Mouse (Mus musculus) E14TG2a.4 (cell line): ENCODE results near the gene Asb1.

ENCODE experiments used
- H3K27me3 ChIP-seq: 2 replicates; pipeline ENCODE4 v1.6.1; 2014; ENCODE audit warnings: low read length, control low read depth; ENCODE audit not compliant: insufficient read depth
- H3K36me3 ChIP-seq: 2 replicates; pipeline ENCODE4 v1.6.1; 2014; ENCODE audit warnings: low read length, control low read depth; ENCODE audit not compliant: insufficient read depth
- H3K4me1 ChIP-seq: replicated peaks from 2 replicates; pipeline ENCODE4 v1.6.1; 2014; ENCODE audit warnings: low read depth, low read length, control low read depth
- H3K4me3 ChIP-seq: replicated peaks from 2 replicates; pipeline ENCODE4 v1.5.1; 2014; ENCODE audit warnings: mild to moderate bottlenecking, low read length
- H3K9me3 ChIP-seq: 2 replicates; pipeline ENCODE4 v1.6.1; 2014; ENCODE audit warnings: low read length, control low read depth
- CTCF ChIP-seq: conservative IDR thresholded peaks from 2 replicates; pipeline ENCODE4 v1.5.1; 2014; ENCODE audit warnings: low read length
- NANOG ChIP-seq: IDR thresholded peaks from 2 replicates; pipeline ENCODE4 v1.6.1; 2014; ENCODE audit warnings: borderline replicate concordance, low read length, mixed read lengths
- POU5F1 ChIP-seq: IDR thresholded peaks from 2 replicates; pipeline ENCODE4 v1.6.1; 2014; ENCODE audit warnings: low read length, borderline replicate concordance

Asb1 gene

DNA sequence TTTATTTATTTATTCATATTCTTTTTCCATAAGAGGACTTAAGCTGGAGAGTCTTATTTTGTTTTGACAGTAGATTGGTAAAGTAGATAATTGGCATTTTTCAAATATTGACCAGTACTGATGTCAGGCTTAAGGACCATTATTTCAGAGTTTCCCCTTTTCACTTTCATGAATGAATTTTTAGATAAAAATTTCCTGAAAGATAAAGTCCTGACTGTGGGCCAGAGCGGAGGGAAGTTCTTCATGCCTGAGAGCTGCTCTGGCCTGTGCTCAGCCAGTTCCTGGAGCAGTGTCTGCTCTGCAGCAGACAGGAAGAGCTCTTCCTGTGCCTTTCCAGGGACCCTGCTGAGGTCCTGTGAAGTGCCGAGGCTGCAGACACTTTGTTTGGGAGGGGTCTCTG is 16.8 kb downstream of the Asb1 start:
- peaks cover 7% of the 10 kb centered on the region; the same call in 1 of the 2 replicates for H3K4me1 ChIP-seq
- H3K36me3 ChIP-seq: peaks cover 57% of the 10 kb centered on the region
- TF ChIP-seq NANOG (no peak), POU5F1 (no peak), CTCF (no peak)
- no peaks in the 10 kb centered on the region for H3K9me3 ChIP-seq
- H3K27me3 ChIP-seq: no peaks in the 10 kb centered on the region
- no peak overlapping the region for H3K4me3 ChIP-seq

DNA sequence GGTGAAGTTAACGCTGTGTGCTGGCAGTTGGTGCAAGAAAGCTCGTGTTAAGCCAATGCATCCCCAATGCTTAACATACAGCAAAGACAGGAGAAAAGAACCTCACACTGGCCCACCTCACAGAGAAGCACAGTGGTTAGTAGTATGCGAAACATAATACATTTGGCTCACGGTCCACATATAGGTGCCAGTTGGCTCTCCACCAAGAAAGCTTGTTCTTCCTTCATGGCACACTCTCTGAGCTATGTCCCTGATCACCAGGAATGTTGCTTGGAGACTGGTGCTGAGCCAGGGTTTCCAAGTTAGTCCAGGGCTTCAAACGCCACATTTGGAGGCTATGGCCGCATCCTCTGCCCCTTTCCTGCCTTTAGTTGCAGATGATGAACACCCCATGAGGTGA is 20.9 kb downstream of the Asb1 start:
- H3K27me3 ChIP-seq: no peaks in the 10 kb centered on the region
- H3K4me1 ChIP-seq: peaks cover 13% of the 10 kb centered on the region
- H3K36me3 ChIP-seq: peaks cover 18% of the 10 kb centered on the region
- H3K9me3 ChIP-seq: no peaks in the 10 kb centered on the region
- TF ChIP-seq NANOG (no peak), CTCF (no peak), POU5F1 (no peak)
- H3K4me3 ChIP-seq: no peak overlapping the region

DNA sequence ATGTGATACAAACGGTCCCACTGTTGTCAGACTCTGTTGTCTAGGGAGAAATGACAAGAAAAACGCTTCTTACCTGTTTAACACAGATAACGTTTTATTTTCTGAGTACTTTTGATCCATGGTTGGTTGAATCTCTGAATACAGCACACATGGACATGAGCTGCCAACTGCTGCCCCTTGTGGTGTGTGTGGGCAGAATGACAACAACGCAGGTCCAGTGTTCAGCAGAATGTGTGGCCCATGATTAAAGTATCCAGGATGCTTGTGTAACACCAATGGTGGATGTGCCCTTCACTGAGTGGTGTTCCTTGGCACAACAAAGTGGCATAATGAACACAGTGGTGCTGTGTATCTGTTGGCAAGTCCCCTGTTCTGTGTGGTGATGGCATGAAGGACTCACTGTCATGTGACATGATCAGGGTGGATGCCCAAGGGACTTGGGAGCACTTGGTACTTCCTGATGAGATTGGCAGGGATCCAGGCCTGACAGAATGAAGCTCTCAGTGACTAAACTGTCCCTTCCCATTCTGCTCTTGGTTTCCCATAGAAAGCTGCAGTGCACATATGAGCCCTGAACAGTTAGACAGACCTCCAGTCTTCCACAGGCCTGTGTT is 22.7 kb downstream of the Asb1 start:
- H3K27me3 ChIP-seq: no peaks in the 10 kb centered on the region
- no peak overlapping the region for H3K4me3 ChIP-seq
- no peaks in the 10 kb centered on the region for H3K9me3 ChIP-seq
- peaks cover 5% of the 10 kb centered on the region for H3K4me1 ChIP-seq
- no peak for TF ChIP-seq NANOG
- TF ChIP-seq POU5F1: no peak
- no peak; the same call in 1 of the 2 replicates for TF ChIP-seq CTCF
- peaks cover 4% of the 10 kb centered on the region for H3K36me3 ChIP-seq

DNA sequence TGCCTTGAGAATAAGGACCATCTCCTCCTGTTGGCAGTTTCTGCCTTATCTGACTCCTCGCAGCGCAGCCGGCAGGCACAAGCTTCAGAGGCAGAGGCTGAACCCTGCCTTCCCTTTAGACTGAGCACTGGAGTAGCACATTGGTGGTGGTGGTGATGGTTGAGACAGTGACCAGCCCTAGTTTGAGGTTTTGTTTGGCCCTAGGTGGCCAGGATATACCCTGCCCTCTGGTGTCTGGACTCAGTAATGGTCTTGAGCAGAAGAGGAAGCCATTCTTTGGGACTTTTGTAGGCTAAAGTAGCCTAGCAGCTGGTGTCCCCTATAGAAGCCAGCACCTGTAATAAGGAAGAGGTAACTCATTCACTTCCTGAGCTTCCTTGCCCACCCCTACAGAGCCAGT is 23.7 kb downstream of the Asb1 start:
- Histone ChIP-seq H3K9me3 (no peaks in the 10 kb centered on the region), H3K4me3 (no peak overlapping the region), H3K4me1 (peaks cover 5% of the 10 kb centered on the region), H3K36me3 (no peaks in the 10 kb centered on the region; the same call in 1 of the 2 replicates), H3K27me3 (no peaks in the 10 kb centered on the region)
- TF ChIP-seq NANOG (no peak), CTCF (0 out of 2 replicates have a peak, but pooled peaks have one; percentile 13)

DNA sequence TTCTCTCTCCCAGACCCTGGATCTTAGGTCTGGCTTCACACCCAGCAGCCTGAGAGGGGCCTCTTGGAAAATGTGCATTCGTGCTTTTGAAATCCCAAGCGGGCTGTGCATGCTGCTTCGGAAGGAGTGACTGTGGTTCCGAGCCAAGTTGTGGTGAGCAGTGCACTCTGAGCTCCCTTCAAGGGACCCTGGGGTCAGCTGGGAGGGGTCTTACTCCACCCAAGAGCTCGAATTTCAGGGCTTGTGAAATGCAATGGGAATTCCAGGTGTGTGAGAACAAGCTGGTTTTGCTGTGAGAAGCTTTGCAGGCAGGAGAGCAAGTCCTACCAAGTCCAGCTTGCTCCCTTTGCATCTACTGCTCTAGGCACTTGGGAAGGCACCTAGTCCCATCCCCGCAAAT is 24.3 kb downstream of the Asb1 start:
- no peak overlapping the region for H3K4me3 ChIP-seq
- no peak for TF ChIP-seq NANOG

DNA sequence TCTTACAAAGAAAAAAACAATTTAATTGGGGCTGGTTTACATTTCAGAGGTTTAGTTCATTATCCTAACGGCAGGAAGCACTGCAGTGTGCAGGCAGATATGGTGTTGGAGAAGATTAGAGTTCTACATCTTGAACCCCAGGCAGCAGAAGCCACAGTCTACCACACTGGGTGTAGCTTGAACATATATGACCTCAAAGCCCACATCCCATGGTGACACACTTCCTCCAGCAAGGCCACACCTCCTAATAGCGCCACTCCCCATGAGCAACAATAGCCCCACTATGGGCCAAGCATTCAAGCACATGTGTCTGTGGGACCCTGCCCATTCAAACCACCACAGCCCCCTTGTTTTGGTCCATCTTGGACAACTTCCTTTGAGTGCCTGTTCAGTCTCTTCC is 26.9 kb downstream of the Asb1 start:
- H3K4me3 ChIP-seq: no peak overlapping the region
- H3K4me1 ChIP-seq: peaks cover 5% of the 10 kb centered on the region
- no peaks in the 10 kb centered on the region for H3K36me3 ChIP-seq
- no peaks in the 10 kb centered on the region for H3K9me3 ChIP-seq
- TF ChIP-seq POU5F1 (no peak), NANOG (no peak)
- no peaks in the 10 kb centered on the region for H3K27me3 ChIP-seq

More for the DNA sequence above, 24.3 kb downstream of the Asb1 start:
- no peaks in the 10 kb centered on the region for H3K9me3 ChIP-seq
- H3K4me1 ChIP-seq: peaks cover 5% of the 10 kb centered on the region
- no peaks in the 10 kb centered on the region for H3K27me3 ChIP-seq
- H3K36me3 ChIP-seq: no peaks in the 10 kb centered on the region; the same call in 1 of the 2 replicates

DNA sequence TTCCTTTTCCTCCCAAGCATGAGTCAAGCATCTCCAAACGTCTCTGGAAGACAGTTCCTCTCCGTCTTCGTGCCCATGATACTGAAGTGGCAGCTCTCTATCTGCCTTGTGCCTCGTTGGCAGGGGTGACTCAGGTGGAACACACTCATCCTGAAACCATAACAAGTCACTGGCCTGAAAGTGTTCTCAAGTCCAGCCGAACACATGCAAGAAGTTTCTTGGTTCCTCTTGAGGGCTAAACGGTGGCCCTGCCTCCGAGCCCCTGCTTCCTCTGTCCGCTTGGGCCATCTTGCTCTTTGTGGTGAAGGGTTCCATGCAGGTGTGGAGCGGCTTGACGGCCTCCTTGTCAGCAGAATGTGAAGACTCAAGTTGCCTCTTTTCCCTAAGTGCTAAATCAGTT is 32.1 kb downstream of the Asb1 start:
- H3K27me3 ChIP-seq: no peaks in the 10 kb centered on the region; the same call in 1 of the 2 replicates
- H3K4me1 ChIP-seq: no peaks in the 10 kb centered on the region
- TF ChIP-seq CTCF (no peak), NANOG (no peak), POU5F1 (no peak)
- H3K4me3 ChIP-seq: no peak overlapping the region
- H3K9me3 ChIP-seq: no peaks in the 10 kb centered on the region
- no peaks in the 10 kb centered on the region for H3K36me3 ChIP-seq

DNA sequence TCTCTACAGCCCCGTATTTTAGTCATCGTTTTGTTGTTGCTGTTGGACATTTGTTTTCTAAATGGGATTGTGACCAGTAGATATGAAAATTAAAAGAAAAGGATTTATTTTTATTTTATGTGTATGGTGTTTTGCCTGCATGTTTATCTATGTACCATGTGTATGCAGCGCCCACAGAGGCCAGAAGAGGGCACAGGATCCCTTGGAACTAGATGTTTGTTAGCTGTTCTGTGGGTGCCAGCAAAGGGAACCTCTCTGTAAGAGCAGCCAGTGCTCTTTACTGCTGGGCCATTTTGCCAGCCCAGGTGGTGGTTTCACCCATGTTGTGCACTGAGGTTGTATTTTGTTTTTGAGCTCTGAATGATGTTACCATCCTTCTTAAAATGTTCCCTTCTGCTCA is 33.9 kb downstream of the Asb1 start:
- H3K36me3 ChIP-seq: no peaks in the 10 kb centered on the region
- H3K4me3 ChIP-seq: no peak overlapping the region
- peaks cover 5% of the 10 kb centered on the region; the same call in 1 of the 2 replicates for H3K4me1 ChIP-seq
- TF ChIP-seq POU5F1 (no peak), CTCF (peak; percentile 31), NANOG (no peak)
- no peaks in the 10 kb centered on the region; the same call in 1 of the 2 replicates for H3K27me3 ChIP-seq
- no peaks in the 10 kb centered on the region for H3K9me3 ChIP-seq
